Mouse (Mus musculus) cerebellum, adult 9-11 months (tissue): ENCODE results near the gene Pfas.
"Not testable (repeated sequence)": the region's sequence is repeated elsewhere in the genome, so short reads cannot be mapped to it uniquely, and the experiment has no call there.

ENCODE experiments used
- DNase-seq: peaks from one replicate; pipeline ENCODE4 v3.0.0; 2022

Gene Pfas

DNA sequence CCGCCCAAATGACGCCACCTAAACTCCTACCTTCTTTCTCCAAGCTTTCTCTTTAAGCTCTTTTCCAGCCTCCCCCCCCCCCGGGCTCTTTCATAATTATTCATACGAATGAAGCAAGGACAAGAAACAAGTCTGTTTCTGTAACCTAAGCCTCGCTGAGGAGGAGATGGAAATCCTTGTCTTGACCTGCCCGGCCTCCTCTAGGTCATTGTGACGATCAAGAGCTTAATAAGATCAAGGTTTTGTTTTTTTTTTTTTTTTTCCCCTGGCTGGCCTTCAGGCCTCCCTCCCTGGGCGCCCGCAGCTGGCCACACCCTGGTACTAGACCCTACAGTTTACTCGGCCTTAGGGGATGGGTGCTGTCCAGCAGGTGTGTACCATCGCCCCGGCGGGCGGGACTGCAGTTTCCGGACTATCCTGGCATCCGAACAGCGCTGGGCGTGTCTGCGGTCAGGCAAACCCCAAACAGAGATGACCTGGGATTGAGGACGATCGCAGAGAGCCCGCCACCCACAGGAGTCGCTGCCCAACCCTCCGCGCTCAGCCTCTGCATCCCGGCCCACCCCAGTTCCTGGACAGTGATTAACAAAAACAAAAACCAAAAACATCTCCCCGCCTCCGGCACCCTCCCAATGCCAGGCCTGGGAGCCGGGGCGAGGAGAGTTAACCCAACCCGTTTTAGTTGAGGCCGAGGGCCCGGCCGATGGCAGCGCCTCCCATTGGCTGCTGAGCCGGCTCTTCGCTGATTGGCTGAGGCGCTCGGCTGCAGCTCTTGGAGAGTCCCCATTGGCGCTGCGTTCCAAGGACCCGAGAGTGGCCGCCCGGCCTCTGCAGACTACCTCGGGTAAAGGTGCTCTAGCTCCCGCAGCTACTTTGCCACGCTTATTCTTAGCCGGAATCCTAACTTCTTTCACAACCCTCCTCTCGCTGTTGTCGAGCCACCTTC, 40.6 kb downstream of the Pfas start, which contains the start of gene Slc25a35:
Slc25a35 (plus strand) TSS at position 795 of the 946 bp plus-strand sequence.
- peak; percentile 94 for DNase-seq

DNA sequence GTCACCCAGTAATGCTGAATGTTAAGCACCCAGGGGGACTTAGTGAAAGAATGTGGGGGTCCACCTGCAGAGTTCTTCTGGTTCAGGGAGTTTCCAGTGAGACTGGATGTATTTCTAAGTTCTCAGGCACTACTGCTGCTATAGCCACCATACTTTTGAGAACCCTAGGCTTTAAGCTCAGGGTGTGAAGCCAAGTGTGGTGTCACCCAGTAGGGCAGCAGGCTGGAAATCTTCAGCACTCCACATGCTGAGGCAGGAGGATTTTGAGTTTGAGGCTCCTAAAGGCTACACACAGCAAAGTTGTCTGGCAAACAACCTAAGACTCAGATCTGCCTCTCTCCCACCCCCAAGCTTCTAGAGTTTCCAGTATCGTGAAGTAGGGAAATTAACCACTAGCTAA, 41.7 kb downstream of the Pfas start:
- DNase-seq, result peak; percentile 29

DNA sequence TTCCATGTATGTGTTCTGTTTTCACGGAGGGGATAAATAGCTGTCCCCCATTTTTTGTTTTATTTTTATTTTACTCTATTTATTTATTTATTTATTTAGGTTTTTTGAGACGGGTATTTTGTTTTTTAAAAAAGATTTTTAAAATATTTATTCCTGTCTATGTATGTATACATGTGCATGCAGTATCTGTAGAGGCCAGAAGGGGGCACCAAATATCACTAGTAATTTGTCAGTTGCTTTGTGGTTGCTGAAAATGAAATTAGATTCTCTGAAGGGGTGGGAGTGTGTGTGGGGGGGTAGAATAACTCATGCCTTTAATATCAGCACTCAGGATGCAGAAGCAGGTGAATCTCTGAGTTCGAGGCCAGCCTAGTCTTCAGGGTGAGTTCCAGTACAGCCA, 42.4 kb downstream of the Pfas start:
- DNase-seq, result no peak

DNA sequence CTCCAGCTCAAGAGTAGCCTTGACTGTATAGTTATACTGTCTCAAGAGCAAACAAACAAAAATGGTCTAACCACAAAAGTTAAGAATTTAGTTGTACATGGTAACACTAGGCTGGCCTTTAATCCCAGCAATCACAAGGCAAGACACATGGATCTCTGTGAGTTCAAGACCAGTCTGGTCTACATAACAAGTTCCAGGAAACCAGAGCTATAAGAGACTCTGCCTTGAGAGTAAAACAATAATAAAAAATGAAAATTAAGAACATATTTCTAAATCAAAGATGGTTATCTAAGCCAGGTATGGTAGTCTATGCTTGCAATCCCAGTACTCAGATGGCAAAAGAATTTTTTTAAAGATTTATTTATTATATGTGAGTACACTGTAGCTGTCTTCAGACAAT, 43.2 kb downstream of the Pfas start:
- no peak for DNase-seq

DNA sequence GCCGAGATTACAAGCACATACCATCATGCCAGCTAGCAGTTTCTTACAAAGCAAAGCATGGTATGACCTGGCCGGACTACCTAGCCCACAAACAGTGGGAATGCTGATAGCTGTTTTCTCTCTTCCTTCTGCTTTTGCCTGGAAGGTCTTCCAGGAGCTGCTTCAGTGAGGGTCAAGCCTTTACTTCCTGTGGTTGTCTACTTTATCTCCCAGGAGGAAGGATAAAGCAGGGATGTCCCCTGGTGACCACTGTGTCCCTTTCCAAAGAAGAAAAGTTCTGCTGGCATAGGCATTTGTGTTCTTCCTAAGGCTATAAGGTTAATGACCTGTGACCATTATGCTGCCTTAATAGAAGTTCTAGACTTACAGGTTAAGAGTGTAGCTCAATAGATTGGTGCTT, 44.9 kb downstream of the Pfas start:
- no peak for DNase-seq

DNA sequence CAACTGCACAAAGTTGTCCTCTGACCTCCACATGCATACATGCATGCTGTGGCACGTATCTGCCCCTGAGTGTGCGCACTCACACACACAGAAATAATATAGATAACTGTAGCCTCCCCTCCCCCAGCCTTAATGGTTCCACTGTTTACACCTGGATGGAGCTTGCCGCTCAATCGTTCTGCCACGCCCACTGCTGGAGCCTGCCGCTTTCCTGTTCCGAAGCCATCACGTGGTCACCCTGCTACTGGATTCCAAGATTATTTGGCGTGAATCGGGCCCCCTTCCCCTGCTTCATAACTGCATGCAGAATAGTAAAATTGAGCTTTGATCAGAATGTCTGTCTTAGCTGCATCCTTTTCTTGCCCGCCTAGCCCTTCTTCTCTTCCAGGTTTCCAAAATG, 46.1 kb downstream of the Pfas start:
- not testable (repeated sequence) for DNase-seq

- DNase-seq, result no peak
These were observed 46.7 kb downstream of the Pfas start for GRCm38 (mm10) chr11:68961596-68961995.

DNA sequence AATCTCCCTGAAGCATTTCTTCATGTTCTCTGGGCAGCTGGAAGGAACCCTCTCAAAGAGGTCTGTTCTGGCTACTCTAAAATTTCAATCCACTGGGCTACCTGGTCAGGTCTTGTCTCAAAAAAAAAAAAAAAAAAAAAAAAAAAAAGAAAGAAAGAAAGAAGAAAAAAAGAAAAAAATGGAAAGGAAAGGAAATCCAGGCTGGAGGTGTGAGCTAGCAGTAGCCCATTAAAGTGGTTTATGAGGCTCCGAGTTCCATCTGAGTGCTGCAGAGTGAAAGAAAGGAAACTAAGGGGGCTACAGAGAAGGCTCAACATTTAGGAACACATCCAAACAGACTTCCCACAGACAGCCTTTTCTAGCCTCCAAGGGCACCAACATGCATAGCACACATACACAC, 50.3 kb downstream of the Pfas start:
- DNase-seq, result no peak

DNA sequence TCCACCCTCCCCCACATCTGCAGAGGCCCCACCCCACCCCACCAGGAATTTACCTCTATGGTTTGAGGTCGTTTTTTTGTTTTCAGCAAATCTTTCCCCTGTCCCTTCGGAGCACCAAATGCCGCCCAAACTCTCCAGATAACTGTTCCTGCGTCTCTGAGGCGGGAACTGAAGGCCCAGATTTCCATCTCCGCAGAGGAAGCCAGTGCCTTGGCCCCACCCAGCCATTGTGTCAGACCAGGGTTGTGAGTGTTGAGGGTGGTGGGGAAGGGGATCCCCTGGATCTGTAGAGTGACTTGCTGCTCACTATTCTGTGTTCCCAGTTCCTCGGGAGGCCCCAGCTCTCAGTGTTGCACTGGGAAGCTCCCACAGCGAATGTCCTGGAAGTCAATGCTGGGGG, 51.0 kb downstream of the Pfas start, which contains the start of gene Arhgef15:
Arhgef15 (minus strand) TSS at position 173 of the 400 bp plus-strand sequence.
- DNase-seq, result no peak

- DNase-seq, result no peak
These were observed 51.6 kb downstream of the Pfas start for GRCm38 (mm10) chr11:68956697-68957096.

DNA sequence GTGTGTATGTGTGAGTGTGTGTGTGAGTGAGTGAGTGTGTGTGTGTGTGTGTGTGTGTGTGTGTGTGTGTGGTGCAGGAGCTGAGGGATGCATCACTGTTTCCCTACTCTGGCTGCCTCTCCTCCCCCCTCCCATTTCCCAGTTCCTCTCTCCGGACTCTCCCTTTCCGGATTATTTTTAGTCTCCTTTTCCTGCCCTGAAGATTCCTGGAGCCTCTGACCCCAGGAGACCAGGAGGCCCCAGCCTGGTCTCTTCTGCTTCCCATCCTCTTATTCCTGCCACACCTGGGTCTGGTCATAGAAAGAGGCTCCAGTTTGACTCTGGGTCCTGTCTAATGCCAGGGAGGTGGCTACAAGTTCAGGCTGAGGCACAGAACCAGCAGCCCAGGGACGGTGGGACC, 52.2 kb downstream of the Pfas start:
- DNase-seq, result no peak

DNA sequence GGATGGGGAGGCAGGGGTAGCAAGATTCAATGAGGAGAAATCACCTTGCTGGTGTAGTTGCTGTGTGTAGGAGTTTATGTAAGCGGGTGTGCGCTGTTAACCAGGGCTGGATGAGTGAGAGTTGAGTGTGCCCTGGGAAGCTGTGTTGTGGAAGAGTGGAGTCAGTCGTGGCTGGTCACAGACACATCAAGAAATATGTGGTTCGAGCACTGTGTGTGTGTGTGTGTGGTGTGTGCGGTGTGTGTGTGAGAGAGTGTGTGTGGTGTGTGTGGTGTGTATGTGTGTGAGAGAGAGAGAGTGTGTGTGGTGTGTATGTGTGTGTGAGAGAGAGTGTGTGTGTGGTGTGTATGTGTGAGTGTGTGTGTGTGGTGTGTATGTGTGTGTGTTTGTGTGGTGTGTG, 52.8 kb downstream of the Pfas start:
- no peak for DNase-seq

- DNase-seq, result no peak
These were observed 53.9 kb downstream of the Pfas start for GRCm38 (mm10) chr11:68954408-68954807.

- DNase-seq, result no peak
These were observed 54.4 kb downstream of the Pfas start for GRCm38 (mm10) chr11:68953903-68954302.

DNA sequence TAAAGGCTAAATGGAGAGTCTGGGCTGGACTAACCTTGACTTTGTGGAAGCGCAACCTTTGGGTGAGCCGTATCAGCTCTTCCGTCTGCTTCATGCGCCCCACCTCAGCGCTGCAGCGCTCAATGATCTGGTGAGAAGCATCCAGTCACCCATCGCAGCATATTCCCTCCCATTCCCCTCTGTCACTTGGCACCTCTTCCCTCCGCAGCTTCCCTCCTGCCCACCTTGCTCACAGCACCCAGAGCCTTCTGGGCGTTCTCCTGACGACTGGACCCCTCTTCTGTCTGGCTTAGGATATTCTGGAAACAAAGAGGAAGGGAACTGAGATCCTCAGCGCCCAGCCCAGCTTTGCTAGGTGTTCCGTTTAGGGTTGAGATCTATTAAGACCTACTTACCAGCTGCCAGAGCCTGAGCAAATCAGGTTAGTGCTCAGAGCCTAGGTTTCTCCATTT, 60.7 kb downstream of the Pfas start:
- DNase-seq, result peak; percentile 80

- peak; percentile 62 for DNase-seq
These were observed 61.3 kb downstream of the Pfas start for GRCm38 (mm10) chr11:68946806-68947440.

DNA sequence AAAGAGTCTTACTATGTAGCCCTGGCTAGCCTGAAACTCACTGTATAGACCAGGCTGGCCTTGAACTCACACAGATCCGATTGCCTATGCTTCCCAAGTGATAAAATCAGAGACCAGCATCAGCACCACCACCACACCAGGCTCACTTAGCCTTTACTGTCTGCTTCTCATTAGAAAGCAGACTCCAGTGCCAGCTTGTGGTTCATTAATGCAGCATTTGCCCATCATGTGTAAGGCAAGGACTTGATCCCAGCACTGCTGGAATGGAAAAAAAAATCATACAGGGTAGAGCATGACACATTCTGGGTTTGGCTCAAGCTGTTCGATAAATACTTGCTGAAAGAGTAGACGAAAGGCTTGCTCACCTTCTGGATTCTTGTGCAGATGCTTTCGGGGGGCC, 62.3 kb downstream of the Pfas start:
- DNase-seq, result no peak

DNA sequence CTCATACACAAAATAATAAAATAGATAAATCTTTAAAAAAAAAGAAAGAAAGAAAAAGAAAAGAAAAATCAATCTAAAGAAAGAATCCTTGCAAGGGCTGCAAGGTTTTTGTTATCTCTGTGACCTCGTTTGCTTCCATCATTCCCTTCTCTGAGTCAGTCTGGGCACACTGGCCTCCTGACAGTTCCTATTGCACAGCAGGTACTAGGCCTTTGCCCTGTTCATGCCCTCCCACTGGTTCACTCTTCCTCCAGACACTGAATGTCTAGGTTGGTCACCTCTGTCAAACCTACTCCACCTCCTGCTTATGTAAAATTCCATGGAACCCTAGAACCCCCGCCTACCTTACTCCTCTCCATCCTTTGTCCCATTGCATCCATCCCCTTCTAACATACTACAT, 63.0 kb downstream of the Pfas start:
- DNase-seq, result no peak

- no peak for DNase-seq
These were observed 65.5 kb downstream of the Pfas start for GRCm38 (mm10) chr11:68942731-68943130.

- DNase-seq, result no peak
These were observed 67.7 kb downstream of the Pfas start for GRCm38 (mm10) chr11:68940516-68940915.

DNA sequence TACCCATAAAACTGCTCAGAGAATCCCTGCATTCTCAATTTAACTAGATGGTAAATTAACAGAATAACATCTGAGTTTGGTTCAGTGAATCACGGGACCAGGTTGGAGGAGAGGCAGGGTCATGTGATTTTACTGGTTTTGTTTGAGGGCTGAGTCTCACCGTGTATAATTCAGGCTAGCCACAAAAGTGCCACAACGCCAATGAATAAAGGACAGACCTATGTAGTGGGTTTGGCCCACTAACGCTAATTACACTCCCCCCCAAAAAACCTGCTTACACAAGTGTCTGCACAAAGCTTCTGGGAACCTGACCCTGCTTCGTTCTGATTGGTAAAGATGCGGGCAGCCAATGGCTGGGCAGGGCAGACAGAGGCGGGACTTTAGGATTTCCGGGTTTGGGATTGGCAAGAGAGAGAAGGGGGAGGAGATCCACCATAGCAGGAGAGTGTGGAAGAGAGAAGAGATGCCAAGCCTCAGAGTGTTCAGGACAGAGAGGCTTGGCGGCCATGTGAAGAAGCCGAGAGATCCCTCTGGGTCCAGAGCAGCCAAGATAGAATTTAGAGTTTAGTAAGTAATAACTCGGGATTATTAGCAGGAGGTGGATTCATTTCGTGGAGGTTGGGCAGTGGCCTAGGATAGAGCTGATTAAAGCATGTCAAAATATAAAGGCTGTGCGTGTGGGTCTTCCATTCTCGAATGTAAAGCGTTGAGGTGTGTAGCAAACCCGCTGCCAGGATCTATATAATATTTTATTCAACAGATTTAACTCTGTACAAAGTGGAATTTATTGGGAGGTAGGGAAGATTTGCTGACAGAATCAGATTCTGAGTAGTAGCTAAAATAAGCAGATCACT, 68.6 kb downstream of the Pfas start:
- peak; percentile 95 for DNase-seq

- DNase-seq, result not testable (repeated sequence)
These were observed 71.3 kb downstream of the Pfas start for GRCm38 (mm10) chr11:68936951-68937350.
